Mouse (Mus musculus): ENCODE results near the gene Hspb3.

Gene Hspb3

GRCm38 (mm10) chr13:113635799-113636222 is 27.7 kb downstream of the Hspb3 start:
- peak in 1 of 2 experiments; percentile 57 for DNase-seq (ENCODE audit: low spot score in 2 of 2)

- no peak for DNase-seq (ENCODE audit: low spot score in 2 of 2)
These were observed 28.6 kb downstream of the Hspb3 start for GRCm38 (mm10) chr13:113634732-113635481.

DNA sequence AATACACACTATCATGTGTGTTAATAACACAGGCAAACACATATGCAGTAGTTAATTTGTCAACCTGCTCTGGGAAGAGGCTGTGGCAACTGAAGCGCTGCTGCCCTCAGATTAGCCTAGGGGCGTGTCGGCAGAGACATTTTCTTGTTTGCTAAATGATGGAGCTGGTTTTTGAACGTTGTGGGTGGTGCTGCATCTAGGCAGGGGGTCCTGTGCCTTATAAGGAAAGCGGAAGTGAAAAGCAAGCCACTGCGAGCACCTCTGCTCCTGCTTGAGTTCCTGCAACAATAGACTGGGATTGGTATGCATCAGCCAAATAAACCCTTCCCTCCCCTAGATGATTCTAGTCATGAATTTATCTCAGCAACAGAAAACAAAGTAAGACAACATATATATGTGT is 31.0 kb downstream of the Hspb3 start:
- DNase-seq (ENCODE audit: low spot score in 2 of 2), result peak in 1 of 2 experiments; percentile 7

DNA sequence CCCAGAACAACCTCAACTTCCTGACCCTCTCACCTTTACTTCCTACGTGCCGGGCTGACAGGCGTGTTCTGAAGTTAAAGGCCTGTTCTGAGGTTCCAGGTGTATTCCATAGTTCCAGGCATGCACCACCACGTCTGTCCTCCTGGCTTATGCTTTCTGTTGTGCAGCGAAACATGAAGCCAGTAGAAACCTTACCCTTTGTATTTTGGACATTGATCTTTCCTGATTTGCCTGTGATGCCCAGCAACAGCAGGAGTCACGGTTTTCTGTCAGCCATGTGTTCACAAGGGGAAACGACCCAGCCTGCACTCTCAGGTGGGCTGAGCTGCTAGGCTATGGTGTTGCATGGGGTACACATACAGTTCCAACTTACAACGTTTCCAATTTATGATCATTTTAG is 35.9 kb downstream of the Hspb3 start:
- DNase-seq (ENCODE audit: low spot score in 2 of 2), result no peak

DNA sequence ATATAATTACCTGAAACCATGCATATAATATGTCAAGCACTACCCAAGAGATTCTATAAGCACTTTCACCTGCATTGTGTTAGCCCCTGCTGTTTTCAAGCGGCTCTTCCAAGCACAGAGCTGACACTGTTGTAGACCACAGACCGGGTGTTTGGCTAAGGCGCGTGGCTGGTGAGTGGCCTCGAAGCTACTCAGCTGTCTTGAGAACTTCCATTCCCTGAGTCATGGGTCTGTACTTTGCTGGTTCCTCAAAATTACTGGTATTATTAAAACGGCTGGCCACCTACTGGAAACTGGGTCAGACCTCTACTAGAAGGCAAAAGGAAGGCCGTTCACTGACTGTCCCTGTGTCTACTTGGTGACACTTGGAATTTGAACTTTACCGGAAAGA is 40.6 kb downstream of the Hspb3 start:
- DNase-seq (ENCODE audit: low spot score in 2 of 2), result peak in 1 of 2 experiments; percentile 4

- DNase-seq (ENCODE audit: low spot score in 2 of 2), result no peak
These were observed 41.2 kb downstream of the Hspb3 start for GRCm38 (mm10) chr13:113622122-113622864.

- DNase-seq (ENCODE audit: low spot score in 2 of 2), result no peak
These were observed 44.5 kb downstream of the Hspb3 start for GRCm38 (mm10) chr13:113619003-113619402.

DNA sequence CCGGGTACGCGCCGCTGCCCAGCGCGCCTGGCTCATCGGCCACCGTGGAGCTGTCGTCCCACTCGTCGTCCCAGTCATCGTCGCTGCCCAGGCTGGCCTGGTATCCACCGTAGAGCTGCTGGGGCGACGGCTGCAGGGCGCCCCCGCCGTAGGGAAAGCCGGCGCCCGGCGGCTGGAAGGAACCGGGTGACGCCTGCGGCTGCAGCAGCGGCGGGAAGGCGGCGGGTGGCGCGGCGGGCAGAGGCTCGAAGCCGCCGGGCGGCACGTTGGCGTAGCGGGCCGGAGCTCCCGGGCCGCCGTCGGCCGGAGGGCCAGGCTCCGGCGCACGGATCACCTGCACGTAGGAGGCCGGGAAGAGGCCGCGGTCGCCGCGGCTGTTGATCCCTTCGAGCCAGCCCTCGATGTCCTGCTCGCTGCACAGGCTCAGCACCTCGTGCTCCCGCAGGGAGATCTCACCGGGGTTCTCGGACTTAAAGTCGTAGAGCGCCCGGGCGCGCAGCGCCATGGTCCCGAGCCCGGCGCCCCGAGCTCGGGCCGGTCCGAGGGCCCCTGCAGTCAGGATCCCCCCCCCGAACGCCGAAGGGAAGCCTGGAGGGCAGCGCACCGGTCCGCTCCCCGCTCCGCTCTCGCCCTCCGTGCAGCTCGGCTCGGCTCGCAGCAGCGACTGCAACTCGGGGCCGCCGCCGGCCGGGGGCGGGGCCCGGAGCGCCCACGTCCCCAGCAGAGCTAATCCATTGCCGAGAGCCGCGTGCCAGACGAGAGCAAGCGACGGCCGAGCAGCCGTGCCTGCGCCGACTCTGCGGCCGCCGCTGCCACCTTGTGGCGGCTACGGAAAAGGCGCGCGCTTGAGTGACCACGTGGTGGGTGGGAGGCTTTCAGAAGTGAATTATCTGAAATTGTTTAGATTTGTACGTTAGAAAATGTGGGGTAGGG is 45.3 kb downstream of the Hspb3 start, which contains the start of gene Snx18:
Gene Snx18, minus strand, starts transcription at position 674 of the 933 bp plus-strand sequence.
- DNase-seq (ENCODE audit: low spot score in 2 of 2), result peak; percentile 86 to 92

DNA sequence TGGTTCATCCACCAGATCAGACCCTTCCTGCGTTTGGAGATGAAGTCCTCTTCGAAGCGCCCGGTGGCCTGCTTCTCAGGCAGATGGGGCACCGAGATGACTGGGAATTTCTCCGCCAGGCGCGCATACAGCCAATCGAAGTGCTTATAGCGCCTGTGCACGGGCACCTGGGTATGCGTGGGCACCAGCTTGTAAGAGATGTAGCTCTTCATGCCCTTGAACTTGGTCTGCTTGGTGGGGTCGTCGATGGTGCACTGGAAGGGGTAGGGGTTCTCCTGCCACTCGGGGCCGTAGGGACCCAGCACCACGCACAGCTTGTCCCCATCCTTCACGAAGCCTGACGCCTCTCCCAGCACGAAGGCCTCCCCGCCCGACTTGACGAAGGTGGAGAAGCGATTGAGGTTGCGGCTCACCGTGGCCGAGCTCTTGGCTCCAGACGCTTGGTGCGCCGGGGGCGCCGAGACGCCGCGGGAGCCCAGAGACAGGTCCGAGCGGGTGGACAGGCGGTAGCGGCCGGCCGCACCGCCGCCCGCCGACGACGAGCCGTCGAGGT is 46.1 kb downstream of the Hspb3 start:
- DNase-seq (ENCODE audit: low spot score in 2 of 2), result no peak

DNA sequence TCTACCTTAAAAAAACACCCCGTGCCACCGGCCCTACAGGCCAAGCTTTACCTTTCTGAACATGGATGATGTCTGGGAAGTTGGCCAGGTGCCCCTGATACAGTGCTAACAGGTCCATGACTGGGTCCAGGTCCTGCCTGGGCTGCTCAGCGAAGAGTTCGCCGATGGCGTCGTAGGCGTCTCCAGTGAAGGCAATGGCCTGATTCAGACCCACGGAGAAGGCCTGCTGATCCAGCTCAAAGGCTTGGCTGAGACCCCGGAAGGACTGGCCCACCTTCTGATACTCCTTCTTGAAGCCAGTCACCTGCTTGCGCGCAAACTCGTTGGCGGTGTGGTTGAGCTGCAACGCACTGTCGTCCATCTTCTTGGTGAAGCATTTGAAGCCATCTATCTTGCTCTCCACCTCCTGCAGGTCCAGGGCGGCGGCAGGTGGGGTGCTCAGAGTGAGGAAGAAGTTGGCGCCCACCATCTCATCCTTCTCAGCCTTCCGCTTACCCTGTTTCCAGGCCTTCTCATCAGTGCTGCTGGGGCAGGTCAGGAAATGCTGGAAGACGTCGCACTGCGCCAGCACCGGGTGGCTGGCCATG is 46.6 kb downstream of the Hspb3 start:
- no peak for DNase-seq (ENCODE audit: low spot score in 2 of 2)

DNA sequence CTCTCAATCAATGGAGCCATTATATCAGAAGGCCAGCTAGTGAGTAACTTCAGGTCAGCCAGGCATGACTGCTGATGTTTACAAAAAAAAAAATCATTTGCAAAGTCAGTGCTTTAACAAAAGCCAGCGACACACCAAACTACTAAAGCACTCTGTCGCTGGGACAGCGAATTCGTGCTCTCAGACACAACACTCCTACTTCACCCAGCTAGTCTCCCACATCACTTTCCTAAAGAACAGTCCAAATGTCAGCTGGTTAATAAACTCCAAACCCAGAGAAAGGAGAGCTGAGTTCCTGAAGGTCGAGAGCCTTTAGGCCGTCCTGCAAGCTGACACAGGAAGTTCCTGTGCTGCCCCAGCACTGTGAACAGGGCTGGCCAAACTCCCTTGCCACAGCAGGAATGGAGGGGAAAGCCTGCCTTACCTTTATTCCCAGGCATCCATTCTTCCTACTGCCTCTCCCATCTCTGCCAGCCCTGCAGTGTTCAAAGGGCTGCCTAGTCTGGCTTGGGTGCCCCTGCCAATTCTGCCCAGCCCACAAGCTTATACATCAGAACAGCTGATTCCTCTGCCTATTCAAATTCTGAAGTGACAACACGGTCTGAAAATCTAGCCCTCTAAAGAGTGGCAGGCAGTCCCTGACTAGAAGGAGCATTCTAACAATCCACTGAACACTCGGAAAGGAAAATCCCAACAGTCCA is 47.4 kb downstream of the Hspb3 start:
- DNase-seq (ENCODE audit: low spot score in 2 of 2), result no peak

DNA sequence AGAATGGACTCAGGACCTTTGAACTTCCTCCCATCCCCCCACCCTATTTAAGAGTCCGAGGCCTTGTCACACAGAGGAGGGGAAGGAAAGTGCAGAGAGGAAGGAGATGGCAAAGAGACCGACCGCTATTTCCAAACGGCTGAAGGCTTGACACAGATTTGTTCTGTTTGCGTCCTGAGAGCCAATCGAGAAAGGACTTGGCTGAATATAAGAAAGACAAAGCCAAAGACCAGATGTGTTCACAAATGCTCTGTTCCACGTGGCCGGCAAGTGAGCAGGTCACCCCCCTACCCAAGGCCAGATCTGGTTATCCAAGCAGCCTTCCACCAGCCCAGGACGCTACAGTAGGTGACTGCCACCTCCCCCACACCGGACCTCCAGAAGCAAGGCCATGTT is 47.9 kb downstream of the Hspb3 start:
- no peak for DNase-seq (ENCODE audit: low spot score in 2 of 2)

- DNase-seq (ENCODE audit: low spot score in 2 of 2), result peak; percentile 74 to 82
These were observed 48.6 kb downstream of the Hspb3 start for GRCm38 (mm10) chr13:113614635-113615545.

DNA sequence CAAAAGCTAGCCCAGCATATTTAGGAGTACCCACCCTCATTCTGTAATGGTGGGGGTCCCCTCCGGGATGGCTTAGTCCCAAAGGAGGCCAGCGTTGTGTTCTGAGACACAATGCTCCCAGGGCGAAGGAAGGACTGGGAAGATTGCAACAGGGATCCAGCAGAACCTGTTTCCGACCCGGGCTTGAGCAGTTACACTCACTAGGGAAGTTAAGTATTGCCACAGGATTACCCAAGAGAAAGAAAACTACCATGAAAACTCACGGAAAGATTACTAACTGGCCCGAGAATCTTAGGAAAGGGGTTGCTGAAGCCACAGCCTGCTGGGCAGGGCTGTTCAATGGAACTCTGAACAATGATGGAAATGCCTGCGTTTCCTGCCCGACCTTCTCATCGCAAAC is 49.6 kb downstream of the Hspb3 start:
- DNase-seq (ENCODE audit: low spot score in 2 of 2), result no peak

- no peak for DNase-seq (ENCODE audit: low spot score in 2 of 2)
These were observed 50.1 kb downstream of the Hspb3 start for GRCm38 (mm10) chr13:113613341-113613740.
